Mouse (Mus musculus): ENCODE measurements around the gene Them5. TPM values are rescaled to one million over a fixed set of nuclear protein-coding genes. Genes with fewer than 3 reads are reported as not detected.

The Them5 gene
- not detected in 2 replicates for polyA plus RNA-seq (2016; fragmentation: Nextera tagmentation; extraction: Ambion mirVana)

DNA sequence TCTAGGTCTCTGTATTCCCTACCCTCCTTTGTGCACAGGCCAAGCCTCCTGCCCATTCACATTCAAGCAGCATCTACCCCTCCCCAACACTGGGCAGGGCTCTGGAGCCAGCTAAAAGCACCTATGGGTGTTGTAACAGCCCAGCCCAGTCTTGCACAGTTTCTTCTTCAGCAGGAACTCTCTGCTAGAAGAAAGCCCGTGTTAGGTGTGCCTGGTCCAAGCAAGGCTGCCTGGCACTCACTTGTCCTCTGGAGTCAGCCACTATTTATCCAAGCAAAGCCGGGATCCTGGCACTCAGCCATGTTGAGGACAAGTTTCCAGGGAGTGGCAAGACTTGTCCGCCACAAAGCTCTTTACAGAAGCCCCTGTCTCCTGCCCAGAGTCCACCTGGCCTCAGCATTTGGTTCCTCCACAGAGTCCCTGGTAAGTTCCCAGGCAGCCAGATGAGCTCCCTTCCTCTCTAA lies at the start of gene Them5:
Them5 (plus strand) TSS at position 141 of the 464 bp plus-strand sequence.
- WGBS = 66% methylated on average over 3 of the region's 3 CpGs
- DNase-seq (ENCODE audit: low spot score) = no peak
- no peak within 1 kb of the TSS for H3K4me3 ChIP-seq
- no peaks in the 10 kb centered on the region for H3K36me3 ChIP-seq
- no peaks in the 10 kb centered on the region for H3K9me3 ChIP-seq (replicated peaks)
- no peak within 1 kb of the TSS for H3K27ac ChIP-seq
- H3K27me3 ChIP-seq (ENCODE audit: low read depth, poor library complexity, severe bottlenecking) = no peaks in the 10 kb centered on the region
- H3K4me1 ChIP-seq = no peaks in the 10 kb centered on the region

- Histone ChIP-seq H3K9me3 (replicated peaks) (no peaks in the 10 kb centered on the region), H3K4me3 (no peak overlapping the region), H3K27me3 (ENCODE audit: low read depth, poor library complexity, severe bottlenecking) (no peaks in the 10 kb centered on the region), H3K36me3 (no peaks in the 10 kb centered on the region), H3K4me1 (peaks cover 6% of the 10 kb centered on the region; the same call in 1 of the 2 replicates), H3K27ac (no peak overlapping the region)
- 89% methylated on average over 1 of the region's 1 CpGs for WGBS
- DNase-seq (ENCODE audit: low spot score) = no peak
Measured at GRCm38 (mm10) chr3:94305457-94305856, 36.4 kb upstream of the Them5 start.

DNA sequence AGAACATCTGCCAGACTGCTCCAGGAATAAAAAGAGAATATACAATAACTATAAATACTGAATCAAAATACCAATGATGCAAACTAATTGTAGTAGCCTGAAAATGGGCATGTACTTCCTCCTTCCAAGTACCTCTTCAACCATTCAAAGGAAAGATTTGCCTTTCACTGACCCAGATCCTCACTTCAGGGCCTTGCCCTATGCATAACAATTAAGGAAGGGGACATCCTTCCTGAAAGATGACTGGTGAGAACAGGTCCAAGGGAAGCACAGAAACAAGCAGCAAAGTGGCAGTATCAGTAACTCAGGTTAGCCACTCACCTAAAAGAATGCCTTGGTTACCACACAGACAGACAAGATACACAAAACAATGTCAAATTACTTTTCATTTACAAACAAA lies 34.9 kb upstream of the Them5 start:
- no peak for DNase-seq (ENCODE audit: low spot score)
- Histone ChIP-seq H3K27ac (no peak overlapping the region), H3K27me3 (ENCODE audit: low read depth, poor library complexity, severe bottlenecking) (no peaks in the 10 kb centered on the region), H3K36me3 (no peaks in the 10 kb centered on the region), H3K4me3 (no peak overlapping the region), H3K9me3 (replicated peaks) (no peaks in the 10 kb centered on the region), H3K4me1 (peaks cover 10% of the 10 kb centered on the region; the same call in 1 of the 2 replicates)

- WGBS = 3% methylated on average over 47 of the region's 47 CpGs
- Histone ChIP-seq H3K27ac (peak within 1 kb of the TSS; percentile 78), H3K36me3 (no peaks in the 10 kb centered on the region), H3K27me3 (ENCODE audit: low read depth, poor library complexity, severe bottlenecking) (no peaks in the 10 kb centered on the region), H3K4me3 (peak within 1 kb of the TSS; percentile 65), H3K4me1 (peaks cover 10% of the 10 kb centered on the region; the same call in 1 of the 2 replicates), H3K9me3 (replicated peaks) (no peaks in the 10 kb centered on the region)
- DNase-seq (ENCODE audit: low spot score) = peak; percentile 91
Measured at GRCm38 (mm10) chr3:94309633-94310363, 32.1 kb upstream of the Them5 start, which contains the start of gene Them4. Gene Them4, plus strand, starts transcription at chr3:94310089.

DNA sequence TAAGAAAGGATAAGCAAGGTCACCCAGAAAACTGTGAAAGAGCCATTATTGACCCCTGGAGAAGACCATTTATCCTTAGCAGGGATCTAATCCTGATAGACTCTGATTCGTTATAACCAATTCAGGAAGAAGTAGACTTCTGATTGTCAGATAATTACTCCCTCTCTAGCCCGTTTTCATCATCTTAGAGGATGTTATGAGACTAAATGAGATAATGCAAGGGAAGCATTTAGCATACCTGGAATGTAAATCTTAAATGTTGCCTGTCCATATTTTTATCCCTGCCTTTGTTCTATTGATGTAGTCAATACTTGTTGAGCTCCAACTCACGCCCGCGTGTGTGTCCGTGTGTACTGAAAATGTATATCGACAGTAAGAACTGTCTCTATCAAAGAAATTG lies 31.4 kb upstream of the Them5 start:
- H3K27ac ChIP-seq = peak overlapping the region; percentile 78
- H3K9me3 ChIP-seq (replicated peaks) = no peaks in the 10 kb centered on the region
- no peak for DNase-seq (ENCODE audit: low spot score)
- no peaks in the 10 kb centered on the region for H3K36me3 ChIP-seq
- no peaks in the 10 kb centered on the region for H3K27me3 ChIP-seq (ENCODE audit: low read depth, poor library complexity, severe bottlenecking)
- peaks cover 10% of the 10 kb centered on the region; the same call in 1 of the 2 replicates for H3K4me1 ChIP-seq
- WGBS = 49% methylated on average over 7 of the region's 7 CpGs
- peak overlapping the region; percentile 65 for H3K4me3 ChIP-seq

DNA sequence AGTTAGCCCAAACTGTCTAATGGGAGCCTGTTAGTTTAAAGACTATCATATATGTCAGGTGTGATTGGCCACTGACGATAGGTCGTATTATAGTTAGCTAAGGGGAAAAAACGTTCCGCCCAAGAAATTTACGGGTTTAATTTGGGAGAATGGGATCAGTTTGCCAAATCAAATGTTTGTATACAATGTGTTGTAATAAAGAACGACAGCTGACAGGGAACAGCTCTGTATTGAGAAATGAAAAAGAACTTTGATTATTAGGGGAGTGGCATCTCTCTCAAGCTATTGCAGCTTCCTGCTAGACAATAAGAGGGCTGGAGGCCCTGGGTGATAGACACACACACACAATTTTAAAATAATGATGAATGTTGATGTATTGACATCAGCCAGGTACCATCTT lies 31.0 kb upstream of the Them5 start:
- no peak overlapping the region for H3K27ac ChIP-seq
- 78% methylated on average over 6 of the region's 6 CpGs for WGBS

GRCm38 (mm10) chr3:94311376-94311775 lies 30.5 kb upstream of the Them5 start:
- Histone ChIP-seq H3K4me1 (peaks cover 10% of the 10 kb centered on the region; the same call in 1 of the 2 replicates), H3K36me3 (no peaks in the 10 kb centered on the region), H3K27me3 (ENCODE audit: low read depth, poor library complexity, severe bottlenecking) (no peaks in the 10 kb centered on the region), H3K4me3 (no peak overlapping the region), H3K9me3 (replicated peaks) (no peaks in the 10 kb centered on the region), H3K27ac (no peak overlapping the region)
- 89% methylated on average over 4 of the region's 4 CpGs for WGBS
- no peak for DNase-seq (ENCODE audit: low spot score)

More for the DNA sequence above, 31.0 kb upstream of the Them5 start:
- Histone ChIP-seq H3K9me3 (replicated peaks) (no peaks in the 10 kb centered on the region), H3K4me1 (peaks cover 10% of the 10 kb centered on the region; the same call in 1 of the 2 replicates), H3K4me3 (peak overlapping the region; percentile 65; the same call in 1 of the 2 replicates), H3K27me3 (ENCODE audit: low read depth, poor library complexity, severe bottlenecking) (no peaks in the 10 kb centered on the region), H3K36me3 (no peaks in the 10 kb centered on the region)
- no peak for DNase-seq (ENCODE audit: low spot score)

GRCm38 (mm10) chr3:94328681-94329080 lies 13.2 kb upstream of the Them5 start:
- Histone ChIP-seq H3K9me3 (replicated peaks) (no peaks in the 10 kb centered on the region), H3K4me1 (no peaks in the 10 kb centered on the region), H3K4me3 (no peak overlapping the region), H3K27me3 (ENCODE audit: low read depth, poor library complexity, severe bottlenecking) (no peaks in the 10 kb centered on the region), H3K27ac (no peak overlapping the region), H3K36me3 (no peaks in the 10 kb centered on the region)
- WGBS = 54% methylated on average over 3 of the region's 3 CpGs
- no peak for DNase-seq (ENCODE audit: low spot score)

- Histone ChIP-seq H3K4me1 (no peaks in the 10 kb centered on the region), H3K27me3 (ENCODE audit: low read depth, poor library complexity, severe bottlenecking) (no peaks in the 10 kb centered on the region), H3K4me3 (no peak overlapping the region), H3K36me3 (no peaks in the 10 kb centered on the region), H3K9me3 (replicated peaks) (no peaks in the 10 kb centered on the region), H3K27ac (no peak overlapping the region)
- no peak for DNase-seq (ENCODE audit: low spot score)
- 93% methylated on average over 4 of the region's 4 CpGs for WGBS
Measured at GRCm38 (mm10) chr3:94334442-94334841, 7.5 kb upstream of the Them5 start.

GRCm38 (mm10) chr3:94338522-94338921 lies 3.4 kb upstream of the Them5 start:
- no peak overlapping the region for H3K27ac ChIP-seq
- H3K36me3 ChIP-seq = no peaks in the 10 kb centered on the region
- 88% methylated on average over 3 of the region's 3 CpGs for WGBS
- DNase-seq (ENCODE audit: low spot score) = no peak
- H3K27me3 ChIP-seq (ENCODE audit: low read depth, poor library complexity, severe bottlenecking) = no peaks in the 10 kb centered on the region
- no peak overlapping the region for H3K4me3 ChIP-seq
- H3K9me3 ChIP-seq (replicated peaks) = no peaks in the 10 kb centered on the region
- H3K4me1 ChIP-seq = no peaks in the 10 kb centered on the region

- Histone ChIP-seq H3K36me3 (no peaks in the 10 kb centered on the region), H3K27me3 (ENCODE audit: low read depth, poor library complexity, severe bottlenecking) (no peaks in the 10 kb centered on the region), H3K9me3 (replicated peaks) (no peaks in the 10 kb centered on the region), H3K4me1 (no peaks in the 10 kb centered on the region), H3K27ac (no peak overlapping the region), H3K4me3 (no peak overlapping the region)
- WGBS = 61% methylated on average over 1 of the region's 1 CpGs
- no peak for DNase-seq (ENCODE audit: low spot score)
Measured at GRCm38 (mm10) chr3:94342552-94342951, 653 bp downstream of the Them5 start.

- H3K27me3 ChIP-seq (ENCODE audit: low read depth, poor library complexity, severe bottlenecking) = no peaks in the 10 kb centered on the region
- 85% methylated on average over 2 of the region's 2 CpGs for WGBS
- no peak for DNase-seq (ENCODE audit: low spot score)
- H3K27ac ChIP-seq = no peak overlapping the region
- H3K4me3 ChIP-seq = no peak overlapping the region
- no peaks in the 10 kb centered on the region for H3K4me1 ChIP-seq
- H3K9me3 ChIP-seq (replicated peaks) = no peaks in the 10 kb centered on the region
- no peaks in the 10 kb centered on the region for H3K36me3 ChIP-seq
Measured at GRCm38 (mm10) chr3:94344182-94344581, 2.3 kb downstream of the Them5 start.

GRCm38 (mm10) chr3:94344897-94345296 lies 3.0 kb downstream of the Them5 start:
- Histone ChIP-seq H3K27me3 (ENCODE audit: low read depth, poor library complexity, severe bottlenecking) (no peaks in the 10 kb centered on the region), H3K36me3 (no peaks in the 10 kb centered on the region), H3K4me3 (no peak overlapping the region), H3K9me3 (replicated peaks) (no peaks in the 10 kb centered on the region), H3K27ac (no peak overlapping the region), H3K4me1 (no peaks in the 10 kb centered on the region)
- DNase-seq (ENCODE audit: low spot score) = no peak
- WGBS = 84% methylated on average over 3 of the region's 3 CpGs
